Mouse (Mus musculus): ENCODE measurements around the gene Kif9.

Gene Kif9

DNA sequence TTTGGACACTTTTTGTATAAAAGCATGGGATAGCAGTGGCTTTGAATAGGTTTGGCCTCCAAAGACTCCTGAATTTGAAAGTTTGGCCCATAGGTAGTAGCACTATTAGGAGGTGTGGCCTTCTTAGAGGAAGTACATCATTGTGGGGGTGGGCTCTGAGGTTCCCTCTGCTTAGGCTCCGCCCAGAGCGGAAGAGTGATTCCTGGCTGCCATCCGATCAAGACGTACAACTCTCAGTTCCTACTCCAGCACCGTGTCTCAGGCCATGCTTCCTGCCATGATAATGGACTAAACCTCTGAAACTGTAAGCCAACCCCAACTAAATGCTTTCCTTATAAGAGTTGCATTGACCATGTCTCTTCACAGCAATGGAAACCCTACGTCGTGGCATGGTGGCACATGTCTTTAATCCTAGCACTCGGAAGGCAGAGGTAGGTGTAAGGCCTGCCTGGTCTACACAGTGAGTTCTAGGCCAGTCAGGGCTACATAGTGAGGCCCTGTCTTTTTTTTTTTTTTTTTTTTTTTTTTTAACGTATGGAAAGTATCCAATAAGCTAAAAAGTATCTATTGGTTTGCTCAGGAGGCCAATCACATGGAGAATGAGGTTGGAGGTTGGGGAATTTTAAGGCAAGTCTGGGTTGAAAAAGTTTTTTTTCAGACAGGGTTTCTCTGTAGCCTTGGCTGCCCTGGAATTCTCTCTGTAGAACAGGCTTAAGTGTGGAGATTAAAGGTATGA, 52.4 kb downstream of the Kif9 start:
- DNase-seq (ENCODE audit: low read depth): peak; percentile 19

DNA sequence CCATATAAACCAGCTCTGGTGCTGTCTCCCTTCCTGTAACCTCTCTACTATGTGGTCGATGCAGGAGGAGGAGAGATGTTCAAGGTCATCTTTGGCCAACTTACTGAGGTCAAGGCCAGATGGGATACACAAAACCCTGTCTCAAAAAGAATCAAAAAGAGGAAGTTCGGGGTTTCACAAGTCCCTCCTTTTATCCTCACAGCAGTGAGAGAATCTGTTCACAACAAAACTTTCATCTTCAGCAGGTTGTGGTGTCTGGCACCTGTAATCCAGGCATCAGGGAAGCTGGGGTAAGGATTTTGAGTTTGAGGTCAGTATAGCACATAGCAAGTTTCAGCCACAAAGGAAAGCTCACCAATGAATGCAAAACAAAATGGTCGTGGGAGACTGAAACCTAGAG, 53.9 kb downstream of the Kif9 start:
- no peak for DNase-seq (ENCODE audit: low read depth)

DNA sequence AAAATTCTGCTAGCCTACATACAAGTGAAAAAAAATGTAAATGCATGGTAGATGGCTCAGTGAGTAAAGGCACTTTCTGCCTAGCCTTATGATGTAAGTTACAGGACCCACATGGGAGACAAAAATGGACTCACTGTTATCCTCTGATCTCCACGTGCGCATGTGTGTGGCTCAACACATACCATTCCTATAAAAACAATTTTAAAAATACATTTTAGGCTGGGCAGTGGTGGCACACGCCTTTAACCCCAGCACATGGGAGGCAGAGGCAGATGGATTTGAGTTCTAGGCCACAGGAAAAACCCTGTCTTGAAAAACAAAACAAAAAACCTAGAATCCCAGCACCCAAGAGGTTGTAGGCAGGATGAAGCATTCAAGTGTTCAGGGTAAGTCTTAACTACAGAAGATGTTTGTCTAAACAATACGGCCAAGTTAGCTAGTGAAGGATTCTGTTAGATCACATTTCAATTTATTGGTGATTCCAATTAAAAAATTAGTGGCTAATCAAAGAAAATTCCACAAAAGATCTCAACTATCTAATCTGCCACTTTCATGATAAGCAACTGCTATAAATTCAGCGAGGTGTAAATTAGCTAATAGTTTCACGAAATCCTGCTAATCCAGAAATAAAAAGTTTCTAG, 54.5 kb downstream of the Kif9 start:
- no peak for DNase-seq (ENCODE audit: low read depth)

DNA sequence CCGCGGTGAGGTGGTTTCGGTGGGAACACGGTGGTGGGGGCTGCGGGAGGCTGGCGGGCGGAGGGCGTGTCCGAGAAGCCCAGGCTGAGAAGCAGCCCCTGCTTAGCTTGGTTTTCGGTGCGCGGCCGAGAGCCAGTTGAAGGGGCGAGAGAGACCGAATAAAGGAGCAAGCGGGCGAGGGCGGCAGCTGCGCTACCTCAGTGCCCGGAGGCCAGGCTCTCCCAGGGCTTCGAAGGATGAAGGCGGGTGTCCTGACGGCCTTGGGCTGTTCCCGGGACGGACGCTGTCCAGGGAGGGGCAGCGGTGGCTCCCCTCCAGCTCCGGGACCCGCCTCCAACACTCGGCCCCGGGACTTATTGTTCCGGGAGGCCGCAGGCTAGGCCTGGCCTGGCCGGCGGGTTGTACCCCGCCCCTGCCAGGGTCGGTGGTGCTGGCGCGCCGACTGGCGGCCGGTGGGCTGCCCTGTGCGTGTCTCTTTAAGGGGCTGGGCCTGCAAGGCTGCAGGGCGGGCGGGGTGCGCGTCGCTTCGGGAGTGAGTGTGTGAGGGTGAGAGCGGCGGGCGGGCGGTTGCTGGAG, 55.2 kb downstream of the Kif9 start:
- peak; percentile 83 for DNase-seq (ENCODE audit: low read depth)

DNA sequence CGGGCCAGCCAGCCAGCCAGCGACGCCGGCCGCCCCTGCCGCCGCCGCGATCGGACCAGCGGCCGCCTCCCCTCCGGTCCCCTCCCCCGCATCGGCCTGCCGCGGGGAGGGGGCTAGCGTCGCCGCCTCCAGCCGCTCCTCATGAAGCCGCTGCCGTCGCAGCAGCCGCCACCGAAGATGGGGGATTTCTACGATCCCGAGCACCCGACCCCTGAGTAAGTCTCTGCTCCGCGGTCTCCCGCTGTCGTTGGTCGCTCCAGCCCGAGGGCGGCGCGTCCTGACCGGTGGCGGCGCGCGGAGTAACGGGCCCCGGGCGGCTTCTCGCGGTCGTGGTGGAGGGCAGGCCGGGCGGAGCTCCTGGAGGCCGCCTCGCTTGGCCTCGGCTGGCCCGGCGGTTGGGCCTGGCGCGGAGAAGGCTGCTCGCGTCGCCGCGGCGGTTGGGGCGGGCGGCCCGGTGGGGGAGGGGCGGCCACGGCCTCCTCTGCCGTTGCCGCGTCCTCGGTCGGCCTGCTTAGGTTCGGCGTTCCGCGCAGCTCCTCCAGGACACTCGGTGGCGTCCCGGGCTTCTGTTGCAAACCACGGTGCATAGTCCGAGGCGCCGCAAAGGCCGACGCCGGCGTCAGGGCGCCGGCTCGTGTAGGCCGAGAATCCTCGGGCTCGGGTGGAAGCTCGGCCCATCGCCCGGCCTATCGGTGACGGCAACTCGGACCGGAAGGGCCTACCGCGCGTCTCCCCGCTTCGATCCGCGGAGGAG, 56.0 kb downstream of the Kif9 start, which contains the start of gene Setd2:
TSS of gene Setd2 (plus strand) at position 60 of the 754 bp plus-strand sequence.
- DNase-seq (ENCODE audit: low read depth): peak; percentile 32

DNA sequence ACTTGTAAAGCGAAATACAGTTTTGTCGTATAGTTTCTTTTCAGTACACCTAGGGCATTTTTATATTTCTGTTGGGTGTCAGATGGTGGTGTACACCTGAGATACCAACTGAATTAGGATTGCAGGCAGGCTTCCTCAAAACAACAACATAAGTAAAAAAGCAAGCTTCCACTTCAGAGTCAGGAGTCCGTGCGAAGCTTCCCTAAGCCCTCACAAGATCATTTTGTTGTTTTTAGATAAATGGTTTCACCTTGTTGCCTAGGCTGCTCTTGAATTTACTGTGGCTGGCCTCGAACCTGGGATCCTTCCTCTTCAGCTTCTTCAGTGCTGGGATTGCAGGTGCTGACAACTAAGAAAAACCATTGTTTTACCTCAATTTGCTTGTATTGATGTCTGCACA, 56.9 kb downstream of the Kif9 start:
- peak; percentile 28 for DNase-seq (ENCODE audit: low read depth)

DNA sequence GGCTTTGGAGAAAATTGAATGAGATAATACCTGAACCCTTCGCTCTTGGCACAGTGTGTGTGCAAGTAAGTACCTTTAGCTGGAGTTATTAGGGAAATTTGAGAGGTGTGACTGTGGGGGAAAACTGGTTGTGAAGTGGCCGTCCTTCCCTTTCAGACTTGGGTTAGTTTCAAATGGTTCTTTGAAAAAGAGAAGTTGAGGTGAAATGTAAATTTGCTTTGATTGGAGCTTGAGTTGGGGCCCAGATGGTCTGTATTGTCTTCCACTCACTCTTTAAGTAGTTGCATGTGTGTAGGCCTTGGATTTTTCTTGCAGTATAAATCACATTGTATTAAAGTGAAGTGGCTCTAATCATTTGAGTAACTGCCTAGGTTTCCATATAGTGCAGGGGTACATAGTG, 58.4 kb downstream of the Kif9 start:
- no peak for DNase-seq (ENCODE audit: low read depth)

DNA sequence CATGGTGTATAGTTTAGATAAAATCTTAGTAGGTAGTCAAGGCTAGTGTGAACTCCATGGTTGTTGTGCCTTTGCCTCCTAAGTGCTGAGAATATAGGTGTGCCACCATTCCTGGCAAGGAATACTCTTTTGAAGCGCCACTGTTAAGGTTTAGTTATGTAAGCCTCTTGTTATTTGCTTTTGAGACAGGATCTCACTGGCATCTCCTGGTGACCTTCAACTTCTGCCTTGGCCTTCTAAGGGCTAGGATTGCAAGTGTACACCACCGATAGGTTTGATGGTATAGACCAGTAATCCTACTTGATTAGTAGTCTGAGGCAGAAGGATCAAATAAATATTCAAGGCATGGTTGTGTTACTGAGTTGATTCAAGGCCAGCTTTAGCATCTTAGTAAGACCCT, 59.9 kb downstream of the Kif9 start:
- DNase-seq (ENCODE audit: low read depth): no peak

DNA sequence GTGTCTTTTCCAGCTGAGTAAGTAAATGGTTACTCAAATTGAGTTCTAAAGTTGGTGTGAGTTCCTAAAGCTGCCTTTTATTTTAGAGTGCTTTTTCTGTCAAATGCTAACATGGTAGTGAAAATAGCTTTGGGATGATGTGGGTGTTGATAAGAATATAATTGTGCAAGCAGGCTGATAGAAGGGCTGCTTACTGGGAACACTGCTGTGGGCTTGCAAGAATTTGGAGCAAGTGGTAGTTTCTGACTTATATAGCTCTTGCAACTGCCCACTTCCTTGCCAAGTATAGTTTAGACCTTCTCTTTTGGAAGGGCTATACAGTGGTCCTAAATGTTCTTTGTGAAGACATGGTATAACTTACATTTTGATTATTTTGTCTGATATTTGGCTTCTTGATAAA, 61.8 kb downstream of the Kif9 start:
- DNase-seq (ENCODE audit: low read depth): no peak

DNA sequence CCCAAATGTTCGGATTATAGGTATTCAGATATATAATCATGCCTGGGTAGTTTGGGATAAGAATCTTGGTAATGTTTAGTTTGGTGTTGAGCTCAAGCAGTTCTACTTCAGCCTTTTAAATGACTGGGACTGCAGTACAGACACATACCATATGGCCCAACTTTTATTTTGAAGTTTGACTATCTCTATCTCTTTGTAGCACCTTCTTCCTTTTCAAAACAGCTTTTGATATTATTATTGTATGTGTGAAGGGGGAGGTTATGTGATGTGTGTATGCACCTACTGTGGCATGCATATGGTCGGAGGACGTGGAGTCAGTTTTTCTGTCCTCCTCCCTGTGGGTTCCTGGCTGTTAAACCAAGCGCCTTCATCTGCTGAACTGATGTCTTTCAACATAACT, 65.2 kb downstream of the Kif9 start:
- DNase-seq (ENCODE audit: low read depth): no peak

DNA sequence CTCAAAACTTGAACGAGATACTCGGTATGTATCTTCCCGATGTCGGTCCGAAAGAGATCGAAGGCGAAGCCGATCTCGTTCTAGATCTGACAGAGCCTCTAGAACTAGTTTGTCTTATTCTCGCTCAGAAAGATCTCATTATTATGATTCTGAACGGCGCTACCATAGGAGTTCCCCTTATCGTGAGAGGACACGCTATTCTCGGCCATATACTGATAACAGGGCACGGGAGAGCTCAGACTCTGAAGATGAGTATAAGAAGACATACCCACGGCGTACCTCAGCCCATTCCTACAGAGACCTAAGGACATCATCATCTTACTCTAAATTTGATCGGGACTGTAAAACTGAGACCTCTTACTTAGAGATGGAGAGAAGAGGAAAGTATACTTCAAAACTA, 71.5 kb downstream of the Kif9 start:
- no peak for DNase-seq (ENCODE audit: low read depth)

DNA sequence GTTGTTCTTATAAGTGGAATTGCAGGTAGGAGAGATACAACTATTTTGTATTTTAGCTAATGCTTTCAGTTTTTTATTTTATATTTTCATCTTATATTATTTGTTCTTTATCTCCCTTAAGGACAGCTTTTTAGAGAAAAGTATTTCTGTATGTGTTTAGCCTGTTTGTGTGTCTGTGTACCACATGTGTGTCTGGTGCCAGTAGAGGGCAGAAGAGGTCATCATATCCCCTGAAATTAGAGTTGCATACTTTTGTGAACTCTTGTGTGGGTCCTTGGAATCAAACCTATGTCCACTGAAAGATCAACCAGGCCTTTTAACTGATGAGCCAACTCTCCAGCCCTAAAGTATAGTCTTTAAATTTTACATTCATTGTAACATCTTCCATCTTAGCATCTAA, 91.6 kb downstream of the Kif9 start:
- DNase-seq (ENCODE audit: low read depth): no peak
